Mouse (Mus musculus) forebrain, embryonic 11.5 days (tissue): ENCODE measurements around the gene Tnrc6a. TPM values are rescaled to one million over a fixed set of nuclear protein-coding genes. Genes with fewer than 3 reads are reported as not detected.

Experiments
- ATAC-seq: fragments of 200-750 bp; cut with Nextera tagmentation; replicated peaks from 2 replicates; pipeline ENCODE4 v1.8.0; 2017; ENCODE audit warnings: moderate TSS enrichment; ENCODE audit not compliant: low FRiP score
- DNase-seq: peaks from one replicate; pipeline ENCODE4 v3.0.0-alpha.2; 2017; ENCODE audit warnings: low spot score
- H3K27ac ChIP-seq: fragments of 300-500 bp; sonication (generic); 2 replicates; pipeline ENCODE4 v1.5.1; 2014; ENCODE audit warnings: low read depth, low read length
- H3K27me3 ChIP-seq: fragments of 300-500 bp; sonication (generic); 2 replicates; pipeline ENCODE4 v1.6.1; 2014; ENCODE audit warnings: mild to moderate bottlenecking, low read length, mixed read lengths; ENCODE audit not compliant: control insufficient read depth, insufficient read depth
- H3K36me3 ChIP-seq: fragments of 300-500 bp; sonication (generic); 2 replicates; pipeline ENCODE4 v1.6.1; 2014; ENCODE audit warnings: mild to moderate bottlenecking, low read length, moderate library complexity, mixed read lengths; ENCODE audit not compliant: control insufficient read depth, insufficient read depth
- H3K4me1 ChIP-seq: fragments of 300-500 bp; sonication (generic); replicated peaks from 2 replicates; pipeline ENCODE4 v1.6.1; 2014; ENCODE audit warnings: low read length, mixed read lengths; ENCODE audit not compliant: control insufficient read depth, insufficient read depth
- H3K4me2 ChIP-seq: fragments of 300-500 bp; sonication (generic); 2 replicates; pipeline ENCODE4 v1.6.1; 2014; ENCODE audit warnings: low read depth, mild to moderate bottlenecking, low read length, moderate library complexity, mixed read lengths; ENCODE audit not compliant: severe bottlenecking
- H3K4me3 ChIP-seq: fragments of 300-500 bp; sonication (generic); 2 replicates; pipeline ENCODE4 v1.5.1; 2014; ENCODE audit warnings: low read depth, low read length
- H3K9ac ChIP-seq: fragments of 300-500 bp; sonication (generic); 2 replicates; pipeline ENCODE4 v1.6.1; 2014; ENCODE audit warnings: low read length
- H3K9me3 ChIP-seq: fragments of 300-500 bp; sonication (generic); 2 replicates; pipeline ENCODE4 v1.6.1; 2016; ENCODE audit warnings: low read length, mixed read lengths; ENCODE audit not compliant: control insufficient read depth
- WGBS: fragments of 180-500 bp; shearing (Covaris S2); extraction: QIAGEN DNeasy Blood & Tissue Kit; methylation state at CpG from one replicate; pipeline ENCODE4 v1.1.7; 2014; 5-methylcytosine and 5-hydroxymethylcytosine counted together
- polyA plus RNA-seq: library from polyadenylated mRNA; unstranded; fragments of >200 nt; fragmentation: Nextera tagmentation; extraction: Ambion mirVana; gene quantifications from 2 replicates; pipeline ENCODE4 v1.2.1, GENCODE M21; 2014

Gene Tnrc6a
- polyA plus RNA-seq, 1 experiment from 2014 or later = 53.9 TPM

DNA sequence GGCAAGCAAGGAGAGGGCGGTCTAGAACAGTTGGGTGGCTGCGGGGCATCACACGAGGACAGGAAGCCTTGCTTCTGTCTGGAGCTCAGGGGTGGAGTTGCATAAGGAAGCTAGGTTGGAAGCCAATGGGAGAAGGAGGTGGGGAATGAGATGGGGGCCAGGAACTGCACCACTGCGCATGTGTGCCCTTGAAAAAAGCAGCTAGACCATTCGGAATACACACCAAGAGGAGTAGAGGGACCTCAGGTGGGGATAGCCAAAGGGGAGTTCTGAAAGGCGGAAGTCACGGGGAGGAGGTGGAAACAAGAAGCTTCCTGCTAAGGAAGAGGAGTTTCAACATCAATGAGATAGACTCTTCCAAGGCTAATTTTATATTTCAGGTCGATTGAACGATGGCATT lies 77.0 kb downstream of the Tnrc6a start:
- Histone ChIP-seq H3K27ac (no peak overlapping the region), H3K4me3 (no peak overlapping the region), H3K4me2 (no peak overlapping the region), H3K9me3 (no peaks in the 10 kb centered on the region), H3K27me3 (no peaks in the 10 kb centered on the region), H3K9ac (no peak overlapping the region), H3K4me1 (no peaks in the 10 kb centered on the region), H3K36me3 (no peaks in the 10 kb centered on the region)
- 82% methylated on average over 9 of the region's 9 CpGs for WGBS
- ATAC-seq (no peak), DNase-seq (no peak)

DNA sequence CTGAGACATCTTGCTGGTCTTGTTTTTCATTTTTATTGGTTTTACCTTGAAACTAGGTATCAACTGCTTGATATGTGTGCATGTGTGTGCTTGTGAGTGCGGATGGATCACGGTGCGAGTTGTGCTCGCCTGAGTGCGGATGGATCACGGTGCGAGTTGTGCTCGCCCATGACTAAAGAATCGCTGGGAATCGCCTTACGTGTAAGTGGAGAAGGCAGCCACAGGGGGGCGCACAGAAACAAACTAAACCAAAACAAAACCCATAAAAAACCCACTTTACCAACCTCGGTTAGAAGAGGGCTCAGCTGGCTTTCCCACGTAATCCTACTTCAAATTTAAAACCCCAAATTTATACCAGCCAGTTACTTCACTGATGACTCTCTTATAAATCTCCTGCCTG lies 81.6 kb downstream of the Tnrc6a start:
- 37% methylated on average over 14 of the region's 14 CpGs for WGBS
- peak; percentile 71 for DNase-seq
- Histone ChIP-seq H3K4me3 (no peak overlapping the region), H3K4me1 (no peaks in the 10 kb centered on the region), H3K9ac (no peak overlapping the region), H3K36me3 (no peaks in the 10 kb centered on the region), H3K4me2 (no peak overlapping the region), H3K27ac (no peak overlapping the region), H3K27me3 (no peaks in the 10 kb centered on the region), H3K9me3 (no peaks in the 10 kb centered on the region)
- ATAC-seq = no peak; the same call in 1 of the 2 replicates

DNA sequence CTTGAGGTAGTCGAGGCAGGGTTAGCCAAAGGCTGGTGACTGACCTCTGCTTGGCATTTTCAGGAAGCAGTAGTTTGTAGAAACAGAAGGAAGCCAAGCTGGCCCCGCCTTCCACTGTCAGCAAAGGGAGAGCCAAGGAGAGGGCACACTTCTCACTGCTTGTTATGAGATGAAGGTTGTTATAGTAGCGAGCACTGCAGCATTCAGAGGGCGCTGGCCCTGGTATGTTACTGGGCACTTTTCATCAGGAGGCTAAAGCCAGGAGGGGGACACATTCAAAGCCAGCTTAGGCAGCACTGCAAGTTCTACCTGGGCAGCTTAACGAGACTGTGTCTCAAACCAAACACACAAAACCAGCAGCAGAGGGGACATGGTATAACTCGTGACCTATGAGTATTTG lies 83.9 kb downstream of the Tnrc6a start:
- Histone ChIP-seq H3K9me3 (no peaks in the 10 kb centered on the region), H3K4me1 (no peaks in the 10 kb centered on the region), H3K4me3 (no peak overlapping the region), H3K36me3 (no peaks in the 10 kb centered on the region), H3K27me3 (no peaks in the 10 kb centered on the region), H3K27ac (no peak overlapping the region), H3K9ac (no peak overlapping the region), H3K4me2 (no peak overlapping the region)
- 80% methylated on average over 6 of the region's 6 CpGs for WGBS
- DNase-seq = peak; percentile 36
- ATAC-seq = no peak

DNA sequence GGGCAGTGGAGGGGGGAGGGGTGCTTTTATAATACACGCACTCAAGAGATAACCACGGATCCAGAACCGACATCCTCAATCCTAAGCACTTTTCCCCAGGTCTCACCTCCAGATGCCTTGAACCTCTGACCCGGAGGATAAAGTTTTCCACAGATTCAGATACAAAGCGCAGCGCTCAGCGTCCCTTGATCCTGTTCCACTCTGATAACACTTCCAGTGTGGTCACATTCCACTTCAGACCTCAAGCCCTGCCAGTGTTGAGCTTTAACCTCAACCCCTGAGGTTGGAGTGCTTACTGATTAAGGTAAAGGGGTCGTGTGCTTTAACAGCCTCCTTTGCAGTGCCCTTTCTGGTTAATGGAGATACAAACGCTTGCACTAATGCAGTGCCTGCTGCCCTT lies 86.2 kb downstream of the Tnrc6a start:
- DNase-seq = peak; percentile 43
- H3K9ac ChIP-seq = no peak overlapping the region
- no peak overlapping the region for H3K4me2 ChIP-seq
- 82% methylated on average over 9 of the region's 9 CpGs for WGBS
- ATAC-seq = no peak
- no peak overlapping the region for H3K4me3 ChIP-seq
- H3K4me1 ChIP-seq = 0 out of 2 replicates have a peak, but pooled peaks cover 1% of the 10 kb centered on the region
- H3K27ac ChIP-seq = no peak overlapping the region
- no peaks in the 10 kb centered on the region for H3K36me3 ChIP-seq
- no peaks in the 10 kb centered on the region for H3K9me3 ChIP-seq
- no peaks in the 10 kb centered on the region for H3K27me3 ChIP-seq

DNA sequence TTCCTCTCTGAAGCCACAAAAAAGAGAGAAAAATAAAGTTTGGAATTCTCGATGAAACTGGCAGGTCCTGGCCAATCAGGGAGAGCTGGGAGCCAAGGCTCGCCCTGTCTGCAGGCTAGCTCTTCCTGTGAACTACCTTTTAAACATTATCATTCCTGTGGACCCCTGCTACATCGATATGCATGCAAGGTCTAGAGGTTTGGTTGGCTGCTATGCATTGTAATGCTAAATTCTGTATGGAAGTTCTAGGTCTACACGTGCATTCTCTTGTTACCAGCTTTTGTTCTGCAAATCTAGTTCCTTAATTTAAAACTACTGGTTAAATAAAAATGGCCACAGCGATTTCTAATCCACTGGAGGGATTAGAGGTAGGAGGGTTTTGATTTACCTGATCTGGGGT lies 87.8 kb downstream of the Tnrc6a start:
- Histone ChIP-seq H3K36me3 (no peaks in the 10 kb centered on the region), H3K27me3 (no peaks in the 10 kb centered on the region), H3K9ac (no peak overlapping the region), H3K9me3 (no peaks in the 10 kb centered on the region), H3K4me3 (no peak overlapping the region), H3K27ac (no peak overlapping the region), H3K4me2 (no peak overlapping the region), H3K4me1 (0 out of 2 replicates have a peak, but pooled peaks cover 1% of the 10 kb centered on the region)
- WGBS = 56% methylated on average over 5 of the region's 5 CpGs
- DNase-seq (peak; percentile 19), ATAC-seq (no peak)

DNA sequence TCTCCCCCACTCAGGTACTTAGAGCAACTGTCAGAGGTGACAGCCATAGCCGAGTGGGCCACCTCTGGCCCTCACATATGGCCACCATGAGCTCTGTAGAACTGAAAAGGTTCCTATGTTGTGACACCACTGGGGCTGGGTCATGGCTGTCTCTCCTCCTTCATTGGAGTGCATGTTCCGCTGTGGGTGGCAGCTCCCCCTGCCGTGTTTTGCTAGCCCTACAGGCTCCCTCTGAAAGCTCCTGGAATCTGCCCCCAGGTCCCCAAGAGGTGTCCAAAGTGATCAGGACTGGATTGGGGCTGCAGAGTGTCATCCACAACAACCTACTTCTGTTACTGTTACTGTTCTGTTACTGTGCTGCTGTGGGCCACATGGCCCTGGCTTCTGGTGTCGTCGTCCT lies 88.6 kb downstream of the Tnrc6a start:
- no peaks in the 10 kb centered on the region for H3K36me3 ChIP-seq

DNA sequence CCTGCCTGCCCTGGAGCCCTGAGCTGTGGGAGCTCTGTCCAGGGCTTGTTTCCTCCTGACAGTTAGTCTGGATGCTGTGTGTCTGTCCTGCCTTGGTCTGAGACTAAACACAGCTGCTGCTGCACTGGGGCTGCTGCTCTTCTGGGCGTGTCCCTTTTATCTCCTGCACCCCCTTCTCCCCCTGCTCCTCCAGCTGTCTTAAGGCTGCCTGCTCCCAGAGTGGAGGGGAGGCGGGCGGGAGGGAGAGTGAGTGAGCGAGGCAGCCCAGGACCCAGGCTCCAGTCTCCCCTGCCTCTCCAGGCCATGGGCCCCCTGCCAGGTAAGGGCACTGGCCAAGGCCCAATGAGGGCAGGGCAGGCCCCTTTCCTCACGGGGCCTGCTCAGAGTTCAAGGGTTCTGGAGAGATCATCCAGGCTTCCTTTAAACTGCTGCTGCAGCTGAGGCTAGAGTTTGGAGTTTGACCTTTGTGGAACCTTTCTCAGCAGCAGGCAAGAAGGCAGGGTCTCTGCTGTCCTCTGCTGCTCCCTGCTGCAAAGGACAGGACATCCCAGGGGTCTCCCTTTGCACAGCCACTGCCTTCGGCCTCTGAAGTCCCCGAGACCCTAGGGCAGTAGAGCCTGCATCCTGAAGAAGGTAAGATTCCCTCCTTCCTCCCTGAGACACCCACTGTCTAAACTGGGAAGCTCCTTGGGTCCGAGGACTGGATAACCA lies 90.8 kb downstream of the Tnrc6a start, which contains the start of gene Slc5a11:
Gene Slc5a11 (plus strand): TSS at position 416 of the 711 bp plus-strand sequence.
- Histone ChIP-seq H3K27me3 (no peaks in the 10 kb centered on the region), H3K9me3 (no peaks in the 10 kb centered on the region), H3K36me3 (no peaks in the 10 kb centered on the region), H3K27ac (no peak within 1 kb of the TSS), H3K4me1 (0 out of 2 replicates have a peak, but pooled peaks cover 6% of the 10 kb centered on the region), H3K9ac (no peak within 1 kb of the TSS), H3K4me2 (no peak within 1 kb of the TSS), H3K4me3 (no peak within 1 kb of the TSS)
- no peak for ATAC-seq
- WGBS = 40% methylated on average over 8 of the region's 8 CpGs
- DNase-seq = peak; percentile 46

More for the DNA sequence above, 88.6 kb downstream of the Tnrc6a start:
- Histone ChIP-seq H3K27me3 (no peaks in the 10 kb centered on the region), H3K4me2 (no peak overlapping the region), H3K9ac (no peak overlapping the region), H3K9me3 (no peaks in the 10 kb centered on the region), H3K27ac (no peak overlapping the region), H3K4me1 (0 out of 2 replicates have a peak, but pooled peaks cover 1% of the 10 kb centered on the region), H3K4me3 (no peak overlapping the region)
- DNase-seq (peak; percentile 42), ATAC-seq (no peak)
- 80% methylated on average over 5 of the region's 5 CpGs for WGBS

DNA sequence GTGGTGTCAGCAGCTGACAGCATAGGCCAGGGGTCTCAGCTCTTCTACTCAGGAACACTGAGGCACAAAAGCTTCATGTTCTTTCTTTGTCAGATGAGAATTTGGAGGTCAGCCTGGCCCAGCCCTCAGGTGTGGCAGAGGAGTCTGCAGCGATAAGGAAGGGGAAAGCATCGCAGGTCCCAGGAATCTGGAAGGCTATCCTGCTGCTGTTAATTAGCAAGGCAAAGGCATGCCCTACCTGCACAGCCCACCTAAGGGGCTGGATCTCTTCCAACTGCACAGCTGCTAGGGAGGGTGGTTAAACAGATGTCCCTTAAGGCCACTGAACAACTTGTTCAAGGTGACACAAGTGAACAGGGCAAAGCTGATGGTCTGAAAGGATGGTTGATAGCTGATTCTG lies 91.5 kb downstream of the Tnrc6a start:
- H3K4me2 ChIP-seq = no peak overlapping the region
- no peak overlapping the region for H3K27ac ChIP-seq
- DNase-seq = peak; percentile 28
- no peaks in the 10 kb centered on the region for H3K9me3 ChIP-seq
- H3K4me3 ChIP-seq = no peak overlapping the region
- no peak overlapping the region for H3K9ac ChIP-seq
- H3K4me1 ChIP-seq = 0 out of 2 replicates have a peak, but pooled peaks cover 6% of the 10 kb centered on the region
- no peaks in the 10 kb centered on the region for H3K27me3 ChIP-seq
- ATAC-seq = no peak
- WGBS = 74% methylated on average over 2 of the region's 2 CpGs
- H3K36me3 ChIP-seq = no peaks in the 10 kb centered on the region
